Mouse (Mus musculus): ENCODE results near the gene Ets1. TPM values are rescaled to one million over a fixed set of nuclear protein-coding genes. Genes with fewer than 3 reads are reported as not detected.

The Ets1 gene
- total RNA-seq, 2 experiments from 2014 or later: 17.2 to 17.4 TPM

DNA sequence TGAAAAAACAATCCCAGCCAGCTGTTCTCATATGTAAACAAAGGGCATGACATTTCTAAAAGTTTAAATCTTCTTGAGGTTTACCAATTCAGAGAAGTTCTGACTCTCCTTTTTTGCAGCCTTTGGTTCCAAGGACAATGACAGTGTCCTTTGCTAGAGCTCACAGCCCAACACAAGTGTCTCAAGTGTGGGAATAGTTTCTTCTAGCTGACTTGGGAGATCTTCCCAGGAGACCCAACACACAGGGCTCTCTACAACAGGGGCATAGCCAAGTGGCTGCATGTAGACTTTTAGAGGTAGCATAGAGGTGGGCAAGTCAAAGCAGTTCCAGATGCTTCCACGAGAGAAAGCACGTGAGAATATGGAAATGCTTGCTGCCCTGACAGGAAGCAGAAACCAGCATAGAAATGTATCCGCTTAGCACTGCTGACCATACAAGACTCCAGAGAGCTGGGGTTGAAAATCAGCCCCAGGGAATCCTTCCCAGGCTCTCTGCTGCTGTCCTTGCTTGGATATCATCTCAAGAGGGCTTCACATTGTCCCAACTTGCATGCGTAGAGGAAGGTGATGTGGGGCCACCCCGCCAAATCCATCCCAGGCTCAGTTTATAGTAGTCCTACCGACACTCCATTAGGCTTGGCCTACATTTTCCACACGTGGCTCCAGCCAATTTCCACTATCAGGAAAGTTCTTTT is 88.3 kb downstream of the Ets1 start:
- intact Hi-C loops (cut with DNase I): no loop called here
- DNase-seq: no peak

GRCm38 (mm10) chr9:32725902-32726301 is 89.9 kb downstream of the Ets1 start:
- DNase-seq: no peak
- intact Hi-C loops (cut with DNase I): no loop called here

DNA sequence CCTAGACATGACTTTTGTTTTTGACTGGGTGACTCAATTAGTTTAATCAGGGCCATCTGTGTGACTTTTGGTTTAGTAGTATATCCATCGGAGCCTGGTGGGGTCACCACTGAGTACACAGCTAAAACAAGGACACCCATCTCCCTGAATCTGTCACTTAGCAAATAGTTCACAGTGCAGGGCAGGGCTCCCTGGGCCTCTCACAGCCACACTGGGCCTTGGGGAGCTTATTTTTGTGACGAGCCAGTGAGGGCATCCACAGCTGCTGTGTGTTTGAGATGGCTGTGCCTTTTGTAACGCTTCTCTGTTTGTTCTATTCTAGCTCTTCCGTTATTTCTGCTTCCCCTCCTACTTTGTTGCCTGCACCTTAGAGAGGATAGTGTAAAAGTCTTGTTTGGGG is 90.6 kb downstream of the Ets1 start:
- DNase-seq: no peak

DNA sequence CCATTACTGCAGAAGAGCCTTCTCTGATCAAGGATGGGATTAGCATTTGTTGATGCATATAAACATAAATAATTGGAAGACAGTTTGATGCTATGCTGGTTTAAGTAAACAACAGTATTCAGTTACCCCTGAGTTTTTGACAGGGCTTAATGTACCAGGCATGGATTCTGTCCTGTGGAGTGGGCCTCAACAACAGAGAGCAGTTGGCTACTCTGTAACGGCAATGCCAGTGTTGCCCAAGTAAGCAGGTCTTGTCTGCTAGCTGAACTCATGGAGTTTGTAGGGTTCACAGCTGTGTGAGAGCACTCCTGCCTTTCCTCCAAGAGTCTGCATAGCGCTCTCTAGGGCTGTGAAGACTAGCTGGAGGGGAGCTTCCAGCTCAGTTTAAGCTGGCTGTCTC is 91.0 kb downstream of the Ets1 start:
- DNase-seq: no peak
- intact Hi-C loops (cut with DNase I): no loop called here

More for the DNA sequence above, 90.6 kb downstream of the Ets1 start:
- intact Hi-C loops (cut with DNase I): no loop called here

DNA sequence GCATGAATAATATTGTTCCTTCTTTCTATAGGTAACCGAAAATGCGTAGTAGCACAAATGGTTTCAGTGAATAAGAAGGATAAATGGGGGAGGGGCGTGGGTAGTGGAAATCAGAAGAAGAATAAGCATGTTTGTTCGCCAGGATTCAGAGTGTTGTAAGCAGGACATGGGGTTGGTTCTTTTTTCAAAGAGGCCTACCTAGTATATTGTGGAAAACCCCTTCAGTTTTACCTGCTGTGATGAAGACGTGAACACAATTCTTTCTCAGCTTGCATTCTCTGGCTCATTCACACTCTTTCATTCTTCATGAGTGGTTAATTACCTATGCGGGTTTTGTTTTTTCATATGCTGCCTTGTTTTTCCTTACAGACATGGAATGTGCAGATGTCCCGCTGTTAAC is 92.3 kb downstream of the Ets1 start:
- intact Hi-C loops (cut with DNase I): no loop called here

DNA sequence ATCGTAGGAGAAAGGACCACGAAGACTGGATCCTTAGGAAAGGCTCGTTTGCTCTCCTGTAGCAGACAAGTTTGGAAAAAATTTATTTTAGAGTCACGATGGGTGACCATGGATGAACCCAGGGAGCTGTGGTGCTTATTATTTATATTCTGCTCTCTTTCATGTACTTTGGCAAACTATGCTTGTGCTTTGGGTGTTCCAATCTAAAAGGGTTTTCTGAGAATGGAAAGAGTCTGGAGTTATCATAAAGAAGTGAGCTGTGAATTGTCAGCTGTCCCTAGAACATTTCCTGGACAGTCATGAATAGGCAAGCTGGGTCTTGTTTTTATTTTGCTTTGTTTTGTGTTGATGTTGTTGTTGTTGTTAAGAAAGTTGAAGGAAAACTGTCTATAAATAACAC is 92.8 kb downstream of the Ets1 start:
- DNase-seq: no peak
- intact Hi-C loops (cut with DNase I): no loop called here

More for the DNA sequence above, 92.3 kb downstream of the Ets1 start:
- no peak for DNase-seq

GRCm38 (mm10) chr9:32729207-32729606 is 93.2 kb downstream of the Ets1 start:
- intact Hi-C loops (cut with DNase I): no loop called here
- DNase-seq: no peak

GRCm38 (mm10) chr9:32730001-32730655 is 94.1 kb downstream of the Ets1 start:
- intact Hi-C loops (cut with DNase I): loop anchor here (5.0 kb wide), 1 partner anchor 52 kb away; no protein-coding TSS in a partner anchor
- DNase-seq: no peak

DNA sequence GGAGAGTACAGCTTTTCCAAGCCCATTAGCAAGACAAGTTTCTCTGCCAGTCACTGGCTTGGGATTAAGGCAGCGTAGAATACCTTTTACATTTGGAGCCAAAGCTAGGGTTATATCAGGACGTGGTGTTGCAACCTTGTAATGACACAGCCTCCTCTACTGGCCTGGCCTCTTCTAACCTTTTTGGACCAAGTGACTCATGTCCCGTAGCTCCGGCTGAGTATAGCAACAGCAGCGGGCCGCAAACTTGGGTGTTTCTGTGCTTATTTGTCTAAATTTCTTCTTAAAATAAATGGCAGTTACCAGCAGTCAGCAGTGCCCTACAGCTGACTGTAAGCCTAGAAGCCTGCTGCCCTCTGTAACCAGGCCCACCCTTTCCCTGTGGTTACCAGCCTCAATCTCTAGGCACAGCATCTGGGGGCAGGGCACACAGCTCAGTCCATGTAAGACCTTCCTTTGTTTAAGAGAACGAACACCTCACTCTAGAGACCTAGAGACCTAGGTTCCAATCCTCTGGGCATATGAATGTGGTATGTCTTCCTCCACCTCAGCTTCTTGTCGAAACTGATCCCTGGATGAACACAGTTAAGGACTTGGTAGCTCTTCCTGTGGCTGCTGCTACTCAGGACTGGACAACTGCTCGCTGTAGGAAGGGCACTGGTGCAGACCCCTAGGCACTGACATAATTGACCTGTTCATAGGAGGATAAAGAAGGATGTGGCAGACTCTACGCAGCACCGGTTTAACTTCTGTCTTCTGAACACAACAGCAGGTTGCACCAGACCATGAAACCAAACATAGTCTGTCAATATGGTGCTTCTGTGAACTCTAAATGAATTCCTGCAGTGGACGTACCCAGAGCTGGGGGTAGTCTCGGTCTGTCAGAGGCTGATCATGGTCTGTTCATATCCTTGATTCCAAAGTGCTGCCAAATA is 94.9 kb downstream of the Ets1 start:
- intact Hi-C loops (cut with DNase I): loop anchor here (5.0 kb wide), 1 partner anchor 51 kb away; no protein-coding TSS in a partner anchor
- DNase-seq: peak in 1 of 2 experiments; percentile 21

DNA sequence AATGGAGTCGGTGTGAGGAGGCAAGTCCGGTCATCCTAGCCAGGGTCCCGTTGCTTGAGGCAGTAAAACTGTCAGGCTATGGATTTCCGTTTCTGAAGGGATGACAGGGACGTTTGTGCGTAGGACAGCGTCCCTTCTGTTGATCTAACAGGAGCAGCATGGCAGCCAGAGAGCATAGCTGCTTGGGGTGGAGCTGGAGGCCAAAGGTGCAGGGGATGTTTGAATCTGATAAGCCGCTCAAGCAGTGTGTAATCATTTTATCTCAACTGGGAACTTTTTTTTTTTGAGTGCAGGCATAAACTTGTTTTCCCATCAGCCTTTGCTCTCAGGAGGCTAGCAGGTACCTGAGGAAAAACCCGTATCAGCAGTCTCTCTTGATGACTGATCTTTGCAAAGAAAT is 95.8 kb downstream of the Ets1 start:
- intact Hi-C loops (cut with DNase I): loop anchor here (5.0 kb wide), 1 partner anchor 51 kb away; no protein-coding TSS in a partner anchor
- DNase-seq: no peak

- no peak for DNase-seq
- intact Hi-C loops (cut with DNase I): no loop called here
Measured at GRCm38 (mm10) chr9:32735071-32735470, 99.0 kb downstream of the Ets1 start.

- no peak for DNase-seq
- intact Hi-C loops (cut with DNase I): no loop called here
Measured at GRCm38 (mm10) chr9:32736051-32736450, 100.0 kb downstream of the Ets1 start.

DNA sequence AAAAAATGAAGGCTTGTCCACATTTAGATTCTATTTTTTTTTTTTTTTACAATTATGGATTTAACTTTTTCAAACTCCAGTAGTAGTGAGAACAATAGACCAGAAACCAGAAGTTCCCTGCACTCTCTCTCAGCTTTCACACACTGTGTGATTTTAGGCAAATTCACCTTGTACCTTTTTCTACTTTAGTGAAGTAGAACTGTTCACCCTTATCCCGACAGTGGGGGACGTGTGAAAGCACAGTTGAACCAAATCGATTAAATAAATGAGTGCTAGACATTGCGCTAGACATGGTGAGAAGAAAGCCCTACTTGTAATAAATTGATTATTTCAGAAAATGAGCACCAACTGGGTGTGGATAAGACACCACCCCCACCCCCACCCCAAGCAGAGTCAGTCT is 104.0 kb downstream of the Ets1 start:
- intact Hi-C loops (cut with DNase I): no loop called here
- no peak for DNase-seq

GRCm38 (mm10) chr9:32740751-32741387 is 104.8 kb downstream of the Ets1 start:
- DNase-seq: no peak
- intact Hi-C loops (cut with DNase I): no loop called here

- intact Hi-C loops (cut with DNase I): no loop called here
- no peak for DNase-seq
Measured at GRCm38 (mm10) chr9:32741681-32742080, 105.7 kb downstream of the Ets1 start.

- intact Hi-C loops (cut with DNase I): no loop called here
- no peak for DNase-seq
Measured at GRCm38 (mm10) chr9:32743157-32743556, 107.1 kb downstream of the Ets1 start.

DNA sequence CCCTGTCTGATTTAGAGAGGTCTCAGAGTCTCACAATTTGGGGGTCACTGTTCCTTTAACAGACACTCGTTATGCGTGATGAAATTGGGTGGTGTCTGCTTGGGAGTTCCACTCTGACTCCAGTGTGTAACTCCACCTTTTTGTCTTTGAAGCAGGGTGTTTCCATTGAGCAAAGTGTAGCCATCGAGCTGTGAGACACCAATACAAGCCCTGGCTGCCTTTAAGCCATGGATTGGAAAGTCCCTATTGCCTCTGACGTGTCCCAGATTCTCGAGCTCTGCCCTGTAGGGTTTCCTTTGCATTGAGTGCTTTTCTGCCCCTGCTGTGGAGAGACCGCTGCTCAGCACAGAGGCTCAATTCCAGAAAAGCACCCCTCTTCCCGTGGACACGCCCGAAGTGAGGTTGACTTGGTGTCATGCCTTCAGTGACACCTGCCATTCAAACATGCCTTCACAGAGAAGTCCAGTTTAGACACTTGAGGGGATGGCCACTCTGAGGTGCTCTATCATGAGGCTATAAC is 107.7 kb downstream of the Ets1 start:
- no peak for DNase-seq
- intact Hi-C loops (cut with DNase I): no loop called here

GRCm38 (mm10) chr9:32744288-32744687 is 108.3 kb downstream of the Ets1 start:
- intact Hi-C loops (cut with DNase I): no loop called here
- DNase-seq: no peak

GRCm38 (mm10) chr9:32745079-32745763 is 109.2 kb downstream of the Ets1 start:
- intact Hi-C loops (cut with DNase I): no loop called here
- no peak for DNase-seq

DNA sequence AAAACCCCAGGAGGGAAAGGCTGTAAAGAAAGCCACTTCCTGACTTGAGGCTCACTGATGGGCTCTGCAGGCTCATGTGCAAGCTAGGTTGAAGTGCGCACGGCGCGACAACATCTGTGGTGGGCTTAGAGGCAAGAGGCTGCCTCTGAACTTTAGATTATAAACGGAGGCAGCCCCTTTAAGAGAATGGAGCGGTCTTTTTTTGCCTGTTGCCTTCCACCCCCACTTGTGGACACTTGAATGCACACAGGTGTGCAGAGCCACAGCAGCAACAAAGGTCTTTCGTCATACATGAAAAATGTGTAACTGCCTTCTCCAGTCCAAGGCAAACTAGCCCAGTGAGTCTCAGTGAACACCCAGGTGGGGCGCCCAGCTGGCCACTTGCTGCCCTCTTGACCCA is 110.0 kb downstream of the Ets1 start:
- no peak for DNase-seq
- intact Hi-C loops (cut with DNase I): no loop called here

All from gastrocnemius, postnatal 36 days (tissue).